Mouse (Mus musculus): ENCODE results near the gene Pigr. TPM values are rescaled to one million over a fixed set of nuclear protein-coding genes. Genes with fewer than 3 reads are reported as not detected.

Pigr gene
- polyA plus RNA-seq, 1 experiment from 2014 or later, result 0.46 TPM

- Histone ChIP-seq H3K9ac (ENCODE audit: low read length) (no peak overlapping the region), H3K4me2 (ENCODE audit: low read depth, low read length) (no peak overlapping the region), H3K27me3 (ENCODE audit: control insufficient read depth, insufficient read depth, low read length) (no peaks in the 10 kb centered on the region), H3K4me3 (ENCODE audit: low read length) (no peak overlapping the region), H3K9me3 (replicated peaks; ENCODE audit: control insufficient read depth, low read length) (no peaks in the 10 kb centered on the region), H3K27ac (ENCODE audit: low read length) (no peak overlapping the region), H3K36me3 (ENCODE audit: control insufficient read depth, insufficient read depth) (no peaks in the 10 kb centered on the region), H3K4me1 (ENCODE audit: control insufficient read depth, insufficient read depth, low read length) (peaks cover 2% of the 10 kb centered on the region; the same call in 1 of the 2 replicates)
- no peak for ATAC-seq (replicated peaks; ENCODE audit: extremely low read depth, insufficient read depth, low FRiP score)
- WGBS, result 83% methylated on average over 5 of the region's 5 CpGs
These were observed 38.3 kb downstream of the Pigr start for GRCm38 (mm10) chr1:130864741-130865140.

- Histone ChIP-seq H3K27me3 (ENCODE audit: control insufficient read depth, insufficient read depth, low read length) (no peaks in the 10 kb centered on the region), H3K4me1 (ENCODE audit: control insufficient read depth, insufficient read depth, low read length) (peaks cover 2% of the 10 kb centered on the region; the same call in 1 of the 2 replicates), H3K4me3 (ENCODE audit: low read length) (no peak within 1 kb of the TSS), H3K4me2 (ENCODE audit: low read depth, low read length) (no peak within 1 kb of the TSS), H3K36me3 (ENCODE audit: control insufficient read depth, insufficient read depth) (no peaks in the 10 kb centered on the region), H3K9ac (ENCODE audit: low read length) (no peak within 1 kb of the TSS), H3K9me3 (replicated peaks; ENCODE audit: control insufficient read depth, low read length) (no peaks in the 10 kb centered on the region), H3K27ac (ENCODE audit: low read length) (no peak within 1 kb of the TSS)
- ATAC-seq (replicated peaks; ENCODE audit: extremely low read depth, insufficient read depth, low FRiP score), result no peak
- WGBS, result 80% methylated on average over 7 of the region's 7 CpGs
These were observed 39.2 kb downstream of the Pigr start, which contains the start of gene Fcmr for GRCm38 (mm10) chr1:130865541-130866221. Gene Fcmr, plus strand, starts transcription at chr1:130865669.

- no peak overlapping the region for H3K4me3 ChIP-seq (ENCODE audit: low read length)
- 89% methylated on average over 2 of the region's 2 CpGs for WGBS
- no peaks in the 10 kb centered on the region for H3K36me3 ChIP-seq (ENCODE audit: control insufficient read depth, insufficient read depth)
- H3K9me3 ChIP-seq (replicated peaks; ENCODE audit: control insufficient read depth, low read length), result no peaks in the 10 kb centered on the region
- H3K27ac ChIP-seq (ENCODE audit: low read length), result no peak overlapping the region
- no peak for ATAC-seq (replicated peaks; ENCODE audit: extremely low read depth, insufficient read depth, low FRiP score)
- peaks cover under 1% of the 10 kb centered on the region; the same call in 1 of the 2 replicates for H3K4me1 ChIP-seq (ENCODE audit: control insufficient read depth, insufficient read depth, low read length)
- no peak overlapping the region for H3K4me2 ChIP-seq (ENCODE audit: low read depth, low read length)
- H3K27me3 ChIP-seq (ENCODE audit: control insufficient read depth, insufficient read depth, low read length), result peaks cover 6% of the 10 kb centered on the region
- no peak overlapping the region for H3K9ac ChIP-seq (ENCODE audit: low read length)
These were observed 46.4 kb downstream of the Pigr start for GRCm38 (mm10) chr1:130872912-130873311.

- peaks cover 4% of the 10 kb centered on the region; the same call in 1 of the 2 replicates for H3K4me1 ChIP-seq (ENCODE audit: control insufficient read depth, insufficient read depth, low read length)
- H3K27me3 ChIP-seq (ENCODE audit: control insufficient read depth, insufficient read depth, low read length), result peaks cover 13% of the 10 kb centered on the region
- no peaks in the 10 kb centered on the region for H3K36me3 ChIP-seq (ENCODE audit: control insufficient read depth, insufficient read depth)
- WGBS, result 35% methylated on average over 3 of the region's 3 CpGs
- ATAC-seq (replicated peaks; ENCODE audit: extremely low read depth, insufficient read depth, low FRiP score), result no peak
- H3K4me2 ChIP-seq (ENCODE audit: low read depth, low read length), result no peak overlapping the region
- H3K27ac ChIP-seq (ENCODE audit: low read length), result no peak overlapping the region
- no peaks in the 10 kb centered on the region for H3K9me3 ChIP-seq (replicated peaks; ENCODE audit: control insufficient read depth, low read length)
- no peak overlapping the region for H3K4me3 ChIP-seq (ENCODE audit: low read length)
- no peak overlapping the region for H3K9ac ChIP-seq (ENCODE audit: low read length)
These were observed 48.7 kb downstream of the Pigr start for GRCm38 (mm10) chr1:130875139-130875538.

- Histone ChIP-seq H3K27me3 (ENCODE audit: control insufficient read depth, insufficient read depth, low read length) (peaks cover 13% of the 10 kb centered on the region), H3K4me1 (ENCODE audit: control insufficient read depth, insufficient read depth, low read length) (peaks cover 4% of the 10 kb centered on the region; the same call in 1 of the 2 replicates), H3K9ac (ENCODE audit: low read length) (no peak overlapping the region), H3K36me3 (ENCODE audit: control insufficient read depth, insufficient read depth) (no peaks in the 10 kb centered on the region), H3K9me3 (replicated peaks; ENCODE audit: control insufficient read depth, low read length) (no peaks in the 10 kb centered on the region), H3K27ac (ENCODE audit: low read length) (no peak overlapping the region), H3K4me2 (ENCODE audit: low read depth, low read length) (no peak overlapping the region), H3K4me3 (ENCODE audit: low read length) (no peak overlapping the region)
- ATAC-seq (replicated peaks; ENCODE audit: extremely low read depth, insufficient read depth, low FRiP score), result no peak
- 68% methylated on average over 3 of the region's 3 CpGs for WGBS
These were observed 49.4 kb downstream of the Pigr start for GRCm38 (mm10) chr1:130875910-130876309.

- Histone ChIP-seq H3K27me3 (ENCODE audit: control insufficient read depth, insufficient read depth, low read length) (peaks cover 13% of the 10 kb centered on the region), H3K9me3 (replicated peaks; ENCODE audit: control insufficient read depth, low read length) (no peaks in the 10 kb centered on the region), H3K4me1 (ENCODE audit: control insufficient read depth, insufficient read depth, low read length) (peaks cover 4% of the 10 kb centered on the region; the same call in 1 of the 2 replicates), H3K9ac (ENCODE audit: low read length) (no peak overlapping the region), H3K4me3 (ENCODE audit: low read length) (no peak overlapping the region), H3K4me2 (ENCODE audit: low read depth, low read length) (no peak overlapping the region), H3K36me3 (ENCODE audit: control insufficient read depth, insufficient read depth) (no peaks in the 10 kb centered on the region), H3K27ac (ENCODE audit: low read length) (no peak overlapping the region)
- WGBS, result 18% methylated on average over 3 of the region's 3 CpGs
- no peak for ATAC-seq (replicated peaks; ENCODE audit: extremely low read depth, insufficient read depth, low FRiP score)
These were observed 50.5 kb downstream of the Pigr start for GRCm38 (mm10) chr1:130876931-130877509.

GRCm38 (mm10) chr1:130877889-130878614, 51.6 kb downstream of the Pigr start:
- Histone ChIP-seq H3K27me3 (ENCODE audit: control insufficient read depth, insufficient read depth, low read length) (peaks cover 13% of the 10 kb centered on the region), H3K9ac (ENCODE audit: low read length) (peak overlapping the region; percentile 59), H3K4me2 (ENCODE audit: low read depth, low read length) (peak overlapping the region; percentile 80), H3K4me3 (ENCODE audit: low read length) (peak overlapping the region; percentile 55), H3K27ac (ENCODE audit: low read length) (no peak overlapping the region), H3K9me3 (replicated peaks; ENCODE audit: control insufficient read depth, low read length) (no peaks in the 10 kb centered on the region), H3K36me3 (ENCODE audit: control insufficient read depth, insufficient read depth) (no peaks in the 10 kb centered on the region), H3K4me1 (ENCODE audit: control insufficient read depth, insufficient read depth, low read length) (peaks cover 4% of the 10 kb centered on the region; the same call in 1 of the 2 replicates)
- WGBS, result 2% methylated on average over 43 of the region's 43 CpGs
- ATAC-seq (replicated peaks; ENCODE audit: extremely low read depth, insufficient read depth, low FRiP score), result no peak; the same call in 1 of the 2 replicates

GRCm38 (mm10) chr1:130879927-130880326, 53.4 kb downstream of the Pigr start:
- ATAC-seq (replicated peaks; ENCODE audit: extremely low read depth, insufficient read depth, low FRiP score), result no peak
- 83% methylated on average over 7 of the region's 7 CpGs for WGBS

GRCm38 (mm10) chr1:130883146-130883545, 56.7 kb downstream of the Pigr start:
- H3K27me3 ChIP-seq (ENCODE audit: control insufficient read depth, insufficient read depth, low read length), result peaks cover 5% of the 10 kb centered on the region
- H3K4me2 ChIP-seq (ENCODE audit: low read depth, low read length), result no peak overlapping the region
- H3K27ac ChIP-seq (ENCODE audit: low read length), result no peak overlapping the region
- no peaks in the 10 kb centered on the region for H3K9me3 ChIP-seq (replicated peaks; ENCODE audit: control insufficient read depth, low read length)
- ATAC-seq (replicated peaks; ENCODE audit: extremely low read depth, insufficient read depth, low FRiP score), result no peak
- no peaks in the 10 kb centered on the region for H3K36me3 ChIP-seq (ENCODE audit: control insufficient read depth, insufficient read depth)
- peaks cover 2% of the 10 kb centered on the region; the same call in 1 of the 2 replicates for H3K4me1 ChIP-seq (ENCODE audit: control insufficient read depth, insufficient read depth, low read length)
- 80% methylated on average over 4 of the region's 4 CpGs for WGBS
- no peak overlapping the region for H3K4me3 ChIP-seq (ENCODE audit: low read length)
- H3K9ac ChIP-seq (ENCODE audit: low read length), result no peak overlapping the region

More at GRCm38 (mm10) chr1:130879927-130880326, 53.4 kb downstream of the Pigr start:
- Histone ChIP-seq H3K27me3 (ENCODE audit: control insufficient read depth, insufficient read depth, low read length) (peaks cover 13% of the 10 kb centered on the region), H3K9me3 (replicated peaks; ENCODE audit: control insufficient read depth, low read length) (no peaks in the 10 kb centered on the region), H3K27ac (ENCODE audit: low read length) (no peak overlapping the region), H3K36me3 (ENCODE audit: control insufficient read depth, insufficient read depth) (no peaks in the 10 kb centered on the region), H3K9ac (ENCODE audit: low read length) (no peak overlapping the region), H3K4me1 (ENCODE audit: control insufficient read depth, insufficient read depth, low read length) (peaks cover 4% of the 10 kb centered on the region; the same call in 1 of the 2 replicates), H3K4me3 (ENCODE audit: low read length) (no peak overlapping the region), H3K4me2 (ENCODE audit: low read depth, low read length) (no peak overlapping the region)
